Mouse (Mus musculus): ENCODE measurements at regions not wholly inside any gene's neighbourhood (a gene's known extent, or its start where the extent isn't known, plus 50 kb on each side); places are given as distances from the start of the nearest gene placed in this dataset.

GRCm38 (mm10) chr11:39954426-39954825, 740.6 kb downstream of the Mat2b start:
- TF ChIP-seq CTCF (IDR thresholded peaks at IDR 0.05; ENCODE audit: low read depth) (no peak), EP300 (IDR thresholded peaks at IDR 0.05; ENCODE audit: low read depth) (no peak)

All from liver, postnatal 0 days (tissue).